Mouse (Mus musculus): ENCODE results near the gene Sh3bgrl2. TPM values are rescaled to one million over a fixed set of nuclear protein-coding genes. Genes with fewer than 3 reads are reported as not detected.

Gene Sh3bgrl2
- polyA plus RNA-seq, 1 experiment = 29.9 TPM

- no peak overlapping the region for H3K27ac ChIP-seq (ENCODE audit: insufficient read depth, low read length)
- H3K27me3 ChIP-seq (ENCODE audit: control insufficient read depth, insufficient read depth, low read length) = no peaks in the 10 kb centered on the region
- no peak for DNase-seq
- TF ChIP-seq POLR2A (IDR thresholded peaks at IDR 0.05; ENCODE audit: borderline replicate concordance, insufficient read depth, low read length) (no peak), CTCF (IDR thresholded peaks at IDR 0.05; ENCODE audit: borderline replicate concordance, insufficient read depth, low read depth, low read length) (no peak)
- H3K4me1 ChIP-seq (ENCODE audit: control insufficient read depth, insufficient read depth, low read length) = no peaks in the 10 kb centered on the region; the same call in 1 of the 2 replicates
- no peak overlapping the region for H3K4me3 ChIP-seq (replicated peaks; ENCODE audit: insufficient read depth, low read depth, low read length)
- 41% methylated on average over 3 of the region's 3 CpGs for WGBS
Measured at GRCm38 (mm10) chr9:83679626-83680025, 131.5 kb downstream of the Sh3bgrl2 start.

- WGBS = 81% methylated on average over 12 of the region's 12 CpGs
- TF ChIP-seq CTCF (IDR thresholded peaks at IDR 0.05; ENCODE audit: borderline replicate concordance, insufficient read depth, low read depth, low read length) (no peak), POLR2A (IDR thresholded peaks at IDR 0.05; ENCODE audit: borderline replicate concordance, insufficient read depth, low read length) (no peak)
- no peaks in the 10 kb centered on the region for H3K27me3 ChIP-seq (ENCODE audit: control insufficient read depth, insufficient read depth, low read length)
- no peak overlapping the region for H3K4me3 ChIP-seq (replicated peaks; ENCODE audit: insufficient read depth, low read depth, low read length)
- no peak overlapping the region for H3K27ac ChIP-seq (ENCODE audit: insufficient read depth, low read length)
- no peaks in the 10 kb centered on the region; the same call in 1 of the 2 replicates for H3K4me1 ChIP-seq (ENCODE audit: control insufficient read depth, insufficient read depth, low read length)
- DNase-seq = no peak
Measured at GRCm38 (mm10) chr9:83681661-83682655, 133.8 kb downstream of the Sh3bgrl2 start.

GRCm38 (mm10) chr9:83686511-83687100 lies 138.5 kb downstream of the Sh3bgrl2 start:
- 2% methylated on average over 18 of the region's 18 CpGs for WGBS

GRCm38 (mm10) chr9:83687904-83688303 lies 139.8 kb downstream of the Sh3bgrl2 start:
- DNase-seq = no peak
- Histone ChIP-seq H3K4me1 (ENCODE audit: control insufficient read depth, insufficient read depth, low read length) (0 out of 2 replicates have a peak, but pooled peaks cover 5% of the 10 kb centered on the region), H3K27ac (ENCODE audit: insufficient read depth, low read length) (no peak overlapping the region), H3K27me3 (ENCODE audit: control insufficient read depth, insufficient read depth, low read length) (no peaks in the 10 kb centered on the region), H3K4me3 (replicated peaks; ENCODE audit: insufficient read depth, low read depth, low read length) (no peak overlapping the region)
- TF ChIP-seq CTCF (IDR thresholded peaks at IDR 0.05; ENCODE audit: borderline replicate concordance, insufficient read depth, low read depth, low read length) (no peak), POLR2A (IDR thresholded peaks at IDR 0.05; ENCODE audit: borderline replicate concordance, insufficient read depth, low read length) (no peak)
- 43% methylated on average over 3 of the region's 3 CpGs for WGBS

More at GRCm38 (mm10) chr9:83686511-83687100, 138.5 kb downstream of the Sh3bgrl2 start:
- TF ChIP-seq POLR2A (IDR thresholded peaks at IDR 0.05; ENCODE audit: borderline replicate concordance, insufficient read depth, low read length) (no peak), CTCF (IDR thresholded peaks at IDR 0.05; ENCODE audit: borderline replicate concordance, insufficient read depth, low read depth, low read length) (no peak)
- DNase-seq = peak; percentile 58 to 59
- Histone ChIP-seq H3K27me3 (ENCODE audit: control insufficient read depth, insufficient read depth, low read length) (no peaks in the 10 kb centered on the region), H3K27ac (ENCODE audit: insufficient read depth, low read length) (peak overlapping the region; percentile 70), H3K4me3 (replicated peaks; ENCODE audit: insufficient read depth, low read depth, low read length) (peak overlapping the region; percentile 62), H3K4me1 (ENCODE audit: control insufficient read depth, insufficient read depth, low read length) (0 out of 2 replicates have a peak, but pooled peaks cover 5% of the 10 kb centered on the region)

Other genes starting within 250 kb of the Sh3bgrl2 start
- 8.4 and 9.0 TPM in 2 replicates for gene Lca5, start 107.2 kb upstream of the Sh3bgrl2 start, polyA plus RNA-seq (2012; rRNA removed)

Measured in cerebellum, adult 2 months (tissue).